Mouse (Mus musculus) MEL (cell line): ENCODE measurements around the gene Bcat1. TPM values are rescaled to one million over a fixed set of nuclear protein-coding genes. Genes with fewer than 3 reads are reported as not detected.

ENCODE experiments used
- DNase-seq: peaks from one replicate; pipeline ENCODE4 v3.0.0; 2011; ENCODE audit warnings: low read depth, low spot score
- H3K27ac ChIP-seq: 2 replicates; pipeline ENCODE4 v1.5.1; 2012; ENCODE audit warnings: low read depth, mild to moderate bottlenecking, control low read depth, low read length, moderate library complexity; ENCODE audit not compliant: control insufficient read depth
- H3K27me3 ChIP-seq, 2 experiments: fragments of 150-350 bp in 1 of 2; sonication (generic) in 1 of 2; 2 replicates each; pipeline ENCODE4 v1.6.1; 2012; ENCODE audit warnings: low read length in 2 of 2, mild to moderate bottlenecking in 2 of 2, improper control_type of control experiment in 1 of 2, moderate library complexity in 1 of 2; ENCODE audit not compliant: insufficient read depth in 2 of 2, control insufficient read depth in 1 of 2
- H3K36me3 ChIP-seq, 2 experiments: 2 replicates each; pipeline ENCODE4 v1.6.1; 2012 to 2014; ENCODE audit warnings: low read length in 2 of 2, improper control_type of control experiment in 1 of 2, inconsistent platforms in 1 of 2, mild to moderate bottlenecking in 1 of 2; ENCODE audit not compliant: insufficient read depth in 2 of 2, control insufficient read depth in 1 of 2
- H3K4me1 ChIP-seq, 2 experiments: fragments of 150-350 bp in 1 of 2; sonication (generic) in 1 of 2; 2 replicates each; pipeline ENCODE4 v1.6.1; 2012; ENCODE audit warnings: low read length in 2 of 2, improper control_type of control experiment in 1 of 2, mild to moderate bottlenecking in 1 of 2; ENCODE audit not compliant: insufficient read depth in 2 of 2, control insufficient read depth in 1 of 2
- H3K4me3 ChIP-seq, 2 experiments: fragments of 150-350 bp in 1 of 2; sonication (generic) in 1 of 2; 2 replicates each; pipeline ENCODE4 v1.5.1; 2012; ENCODE audit warnings: low read depth in 2 of 2, low read length in 2 of 2, mild to moderate bottlenecking in 2 of 2, moderate library complexity in 2 of 2, control low read depth in 1 of 2, improper control_type of control experiment in 1 of 2; ENCODE audit not compliant: control insufficient read depth in 1 of 2, insufficient read depth in 1 of 2
- H3K79me2 ChIP-seq: 2 replicates; pipeline ENCODE4 v1.6.1; 2012; ENCODE audit warnings: mild to moderate bottlenecking, low read length, moderate library complexity; ENCODE audit not compliant: control insufficient read depth, poor library complexity, insufficient read depth
- H3K9ac ChIP-seq: 2 replicates; pipeline ENCODE4 v1.6.1; 2012; ENCODE audit warnings: low read depth, mild to moderate bottlenecking, control low read depth, low read length, moderate library complexity; ENCODE audit not compliant: control insufficient read depth, poor library complexity, severe bottlenecking
- H3K9me3 ChIP-seq: fragments of 150-350 bp; sonication (generic); replicated peaks from 2 replicates; pipeline ENCODE4 v1.6.1; 2012; ENCODE audit warnings: mild to moderate bottlenecking, low read length, improper control_type of control experiment, moderate library complexity; ENCODE audit not compliant: insufficient read depth
- CHD2 ChIP-seq: IDR thresholded peaks from 2 replicates; pipeline ENCODE4 v1.6.1; 2011; ENCODE audit warnings: low read length, improper control_type of control experiment
- CTCF ChIP-seq, 3 experiments: IDR thresholded peaks in 2 of 3; conservative IDR thresholded peaks in 1 of 3; 2 replicates each; pipeline ENCODE4 v1.5.1; 2011 to 2012; ENCODE audit warnings: low read length in 3 of 3, low read depth in 2 of 3, mild to moderate bottlenecking in 2 of 3, improper control_type of control experiment in 1 of 3, inconsistent platforms in 1 of 3, mixed read lengths in 1 of 3, moderate library complexity in 1 of 3; ENCODE audit not compliant: control insufficient read depth in 1 of 3, insufficient read depth in 1 of 3, poor library complexity in 1 of 3, severe bottlenecking in 1 of 3
- EP300 ChIP-seq, 2 experiments: IDR thresholded peaks; 2 replicates each; pipeline ENCODE4 v1.6.1; 2011; ENCODE audit warnings: improper control_type of control experiment in 2 of 2, low read length in 2 of 2, low read depth in 1 of 2, mild to moderate bottlenecking in 1 of 2
- ETS1 ChIP-seq: IDR thresholded peaks from 2 replicates; pipeline ENCODE4 v1.6.1; 2012; ENCODE audit warnings: low read depth, mild to moderate bottlenecking, inconsistent platforms, low read length, improper control_type of control experiment, moderate library complexity
- GATA1 ChIP-seq: IDR thresholded peaks from 2 replicates; pipeline ENCODE4 v1.6.1; 2011; ENCODE audit warnings: low read depth, low read length, improper control_type of control experiment
- MEF2A ChIP-seq: IDR thresholded peaks from 2 replicates; pipeline ENCODE4 v1.6.1; 2014; ENCODE audit warnings: low read depth, mild to moderate bottlenecking, inconsistent platforms, low read length, improper control_type of control experiment; ENCODE audit not compliant: poor library complexity, insufficient replicate concordance, severe bottlenecking; ENCODE audit errors: extremely low read depth
- POLR2A ChIP-seq, 2 experiments: IDR thresholded peaks; 2 replicates each; pipeline ENCODE4 v1.6.1; 2011 to 2012; ENCODE audit warnings: low read length in 2 of 2, mild to moderate bottlenecking in 2 of 2, control low read depth in 1 of 2, improper control_type of control experiment in 1 of 2, low read depth in 1 of 2, moderate library complexity in 1 of 2; ENCODE audit not compliant: control insufficient read depth in 1 of 2, insufficient read depth in 1 of 2, poor library complexity in 1 of 2
- POLR2AphosphoS2 ChIP-seq: IDR thresholded peaks from 2 replicates; pipeline ENCODE4 v1.6.1; 2011; ENCODE audit warnings: low read length, improper control_type of control experiment
- RCOR1 ChIP-seq: IDR thresholded peaks from 2 replicates; pipeline ENCODE4 v1.6.1; 2012; ENCODE audit warnings: low read depth, mild to moderate bottlenecking, inconsistent platforms, low read length, improper control_type of control experiment
- SIN3A ChIP-seq: IDR thresholded peaks from 2 replicates; pipeline ENCODE4 v1.6.1; 2012; ENCODE audit warnings: low read length, improper control_type of control experiment, inconsistent platforms
- TBP ChIP-seq: IDR thresholded peaks from 2 replicates; pipeline ENCODE4 v1.8.0; 2011; ENCODE audit warnings: low read depth, low read length, improper control_type of control experiment
- TCF12 ChIP-seq: IDR thresholded peaks from 2 replicates; pipeline ENCODE4 v1.6.1; 2014; ENCODE audit warnings: low read depth, mild to moderate bottlenecking, inconsistent platforms, low read length, improper control_type of control experiment, moderate library complexity
- ZKSCAN1 ChIP-seq: IDR thresholded peaks from 2 replicates; pipeline ENCODE4 v1.6.1; 2012; ENCODE audit warnings: low read depth, mild to moderate bottlenecking, inconsistent platforms, low read length, improper control_type of control experiment, moderate library complexity
- ZMIZ1 ChIP-seq: IDR thresholded peaks from 2 replicates; pipeline ENCODE4 v1.6.1; 2012; ENCODE audit warnings: low read depth, mild to moderate bottlenecking, inconsistent platforms, low read length, improper control_type of control experiment, moderate library complexity
- polyA plus RNA-seq, 2 experiments: library from polyadenylated mRNA; stranded (reverse) in 1 of 2; unstranded in 1 of 2; fragments of >175 nt in 1 of 2; fragments of >200 nt in 1 of 2; gene quantifications; 2 replicates each; pipeline versions ENCODE4 v1.2.1 to v1.2.4; 2012; ENCODE audit warnings: low replicate concordance in 2 of 2, low read depth in 1 of 2; ENCODE audit not compliant: insufficient read length in 2 of 2, insufficient read depth in 1 of 2, missing spikeins in 1 of 2
- total RNA-seq: library from RNA; depleted of rRNA; stranded (reverse); fragments of 300-350 nt; gene quantifications from 2 replicates; pipeline ENCODE4 v1.2.3, GENCODE M21; 2012

The Bcat1 gene
- total and polyA plus RNA-seq, 3 experiments = not detected

DNA sequence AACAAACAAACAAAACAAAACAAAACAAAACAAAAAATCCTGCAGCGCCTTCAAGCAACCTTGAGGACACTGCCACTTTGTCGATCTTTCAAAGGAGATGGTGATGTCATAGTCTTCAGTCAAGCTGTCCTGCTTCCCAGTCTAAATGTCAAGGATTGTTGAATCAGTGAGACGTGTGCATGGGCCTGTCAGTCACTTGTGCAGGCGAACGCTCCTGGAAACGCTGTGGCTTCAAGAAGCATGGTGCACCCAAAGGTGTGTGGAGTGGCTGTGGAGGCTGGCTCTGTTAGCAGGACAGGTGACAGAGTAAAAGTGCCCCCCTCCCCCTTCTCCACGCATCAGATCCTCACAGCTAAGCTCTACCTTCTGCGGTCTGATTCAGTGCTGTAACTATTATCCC, 103.6 kb downstream of the Bcat1 start:
- Histone ChIP-seq H3K9me3 (no peaks in the 10 kb centered on the region), H3K4me1 (no peaks in the 10 kb centered on the region), H3K79me2 (no peaks in the 10 kb centered on the region), H3K27me3 (no peaks in the 10 kb centered on the region), H3K27ac (no peak overlapping the region), H3K36me3 (no peaks in the 10 kb centered on the region), H3K4me3 (no peak overlapping the region), H3K9ac (no peak overlapping the region)
- TF ChIP-seq ZMIZ1 (no peak), TCF12 (no peak), RCOR1 (no peak)
- DNase-seq = no peak

DNA sequence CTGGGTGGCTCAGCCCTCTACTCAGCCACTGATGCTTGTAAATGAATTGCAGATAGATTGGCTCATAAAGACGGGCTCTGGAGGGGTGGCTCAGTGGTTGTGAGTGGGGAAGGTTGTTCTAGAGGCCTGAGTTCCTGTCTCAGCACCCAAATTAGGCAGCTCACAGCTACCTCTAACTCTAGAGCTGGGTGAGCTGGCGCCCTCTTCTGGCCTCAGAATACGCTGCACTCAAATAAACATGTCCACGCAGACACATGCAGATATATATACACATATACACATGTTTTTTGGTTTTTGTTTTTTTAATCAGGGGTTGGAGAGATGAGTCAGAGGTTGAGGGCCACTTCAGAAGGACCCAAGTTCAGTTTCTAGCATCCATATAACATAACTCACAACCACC, 105.1 kb downstream of the Bcat1 start:
- peak; percentile 3 for DNase-seq
- Histone ChIP-seq H3K27me3 (no peaks in the 10 kb centered on the region), H3K36me3 (no peaks in the 10 kb centered on the region), H3K79me2 (no peaks in the 10 kb centered on the region), H3K4me1 (no peaks in the 10 kb centered on the region), H3K27ac (no peak overlapping the region), H3K9me3 (no peaks in the 10 kb centered on the region), H3K4me3 (no peak overlapping the region), H3K9ac (no peak overlapping the region)
- TF ChIP-seq CTCF (IDR thresholded peaks at IDR 0.05 in 2 of 3, conservative IDR thresholded peaks at IDR 0.05 in 1 of 3; ENCODE audit: control insufficient read depth in 1 of 3, insufficient read depth in 1 of 3, low read depth in 2 of 3, low read length in 3 of 3, poor library complexity in 1 of 3, severe bottlenecking in 1 of 3) (peak in 2 of 3 experiments; percentile 12 to 18; a peak in 1 of 6 replicates), RCOR1 (no peak)
- TF ChIP-seq, all 39 proteins: peak for 1

DNA sequence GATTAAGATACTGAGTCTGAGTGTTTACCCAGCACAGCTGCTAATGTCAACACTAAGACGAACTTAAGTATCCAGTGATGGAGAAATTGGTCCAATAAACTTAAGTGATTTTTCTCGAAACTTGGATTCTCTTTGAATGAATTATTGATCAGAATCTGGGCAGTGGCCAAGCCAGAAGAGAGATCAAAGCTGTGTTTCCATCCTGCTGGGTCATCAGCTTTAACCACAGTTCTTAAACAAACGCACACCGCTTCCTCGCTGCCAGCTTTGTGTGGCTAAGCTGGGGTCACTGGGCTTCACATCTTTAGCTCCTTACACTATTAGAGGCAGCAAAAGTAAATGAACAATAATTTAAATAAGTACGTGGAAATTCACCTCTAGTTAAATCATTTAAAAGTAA, 108.4 kb downstream of the Bcat1 start:
- DNase-seq = no peak
- Histone ChIP-seq H3K36me3 (no peaks in the 10 kb centered on the region), H3K4me1 (no peaks in the 10 kb centered on the region), H3K27me3 (no peaks in the 10 kb centered on the region), H3K9me3 (no peaks in the 10 kb centered on the region), H3K9ac (no peak overlapping the region), H3K27ac (no peak overlapping the region), H3K4me3 (no peak overlapping the region), H3K79me2 (no peaks in the 10 kb centered on the region)
- TF ChIP-seq GATA1 (no peak), CTCF (IDR thresholded peaks at IDR 0.05 in 2 of 3, conservative IDR thresholded peaks at IDR 0.05 in 1 of 3; ENCODE audit: control insufficient read depth in 1 of 3, insufficient read depth in 1 of 3, low read depth in 2 of 3, low read length in 3 of 3, poor library complexity in 1 of 3, severe bottlenecking in 1 of 3) (no peak), POLR2A (IDR thresholded peaks at IDR 0.05; ENCODE audit: control insufficient read depth in 1 of 2, insufficient read depth in 1 of 2, low read depth in 1 of 2, low read length in 2 of 2, poor library complexity in 1 of 2) (no peak), EP300 (IDR thresholded peaks at IDR 0.05; ENCODE audit: low read depth in 1 of 2, low read length in 2 of 2) (no peak), ETS1 (no peak), CHD2 (no peak), MEF2A (no peak), SIN3A (no peak), POLR2AphosphoS2 (no peak), ZKSCAN1 (no peak), TBP (no peak)
